Mouse (Mus musculus) brown adipose tissue, adult 24 weeks (tissue): ENCODE results near the gene Zfp687. TPM values are rescaled to one million over a fixed set of nuclear protein-coding genes. Genes with fewer than 3 reads are reported as not detected.

Experiments
- H3K27ac ChIP-seq: fragments of 200-500 bp; replicated peaks from 2 replicates; pipeline ENCODE4 v1.5.1; 2012; ENCODE audit warnings: low read depth, mild to moderate bottlenecking, low read length
- H3K4me1 ChIP-seq: fragments of 200-500 bp; 2 replicates; pipeline ENCODE4 v1.6.1; 2012; ENCODE audit warnings: low read length, mixed read lengths; ENCODE audit not compliant: control insufficient read depth, insufficient read depth, insufficient read length
- H3K4me3 ChIP-seq: fragments of 200-500 bp; 2 replicates; pipeline ENCODE4 v1.5.1; 2012; ENCODE audit warnings: low read depth, mild to moderate bottlenecking, low read length, moderate library complexity; ENCODE audit not compliant: insufficient read depth
- polyA plus RNA-seq: library from polyadenylated mRNA; stranded (reverse); fragments of >200 nt; gene quantifications from 2 replicates; pipeline ENCODE4 v1.2.4, GENCODE M21; 2012; ENCODE audit not compliant: missing spikeins, insufficient read depth, insufficient read length

Zfp687 gene
- polyA plus RNA-seq, 1 experiment, result 6.1 TPM

GRCm38 (mm10) chr3:94959871-94960270 lies 55.4 kb downstream of the Zfp687 start:
- no peaks in the 10 kb centered on the region for H3K4me1 ChIP-seq
- H3K27ac ChIP-seq, result no peak overlapping the region
- no peak overlapping the region for H3K4me3 ChIP-seq

GRCm38 (mm10) chr3:94958295-94958694 lies 57.0 kb downstream of the Zfp687 start:
- no peak overlapping the region for H3K27ac ChIP-seq
- H3K4me3 ChIP-seq, result no peak overlapping the region
- H3K4me1 ChIP-seq, result no peaks in the 10 kb centered on the region

Other genes starting within 250 kb of the Zfp687 start
- gene Cgn, start 229.0 kb downstream of the Zfp687 start, polyA plus RNA-seq, result not detected in 2 replicates
- gene Pogz, start 177.9 kb downstream of the Zfp687 start, polyA plus RNA-seq, result 4.9 and 7.7 TPM in 2 replicates
- 311 and 370 TPM in 2 replicates for gene Psmb4, start 128.5 kb downstream of the Zfp687 start, polyA plus RNA-seq
- gene Selenbp1, start 82.4 kb downstream of the Zfp687 start, polyA plus RNA-seq, result 51.0 and 61.7 TPM in 2 replicates
- 4.0 and 6.3 TPM in 2 replicates for gene Rfx5, start 61.4 kb downstream of the Zfp687 start, polyA plus RNA-seq
- gene Pi4kb, start 40.7 kb downstream of the Zfp687 start, polyA plus RNA-seq, result 16.6 and 17.7 TPM in 2 replicates
- 168 and 202 TPM in 2 replicates for gene Psmd4, start 27.2 kb upstream of the Zfp687 start, polyA plus RNA-seq
- 12.7 and 14.5 TPM in 2 replicates for gene Pip5k1a, start 91.5 kb upstream of the Zfp687 start, polyA plus RNA-seq
- gene Vps72, start 95.6 kb upstream of the Zfp687 start, polyA plus RNA-seq, result 18.8 and 26.2 TPM in 2 replicates
- 7.3 and 12.4 TPM in 2 replicates for gene Tmod4, start 109.0 kb upstream of the Zfp687 start, polyA plus RNA-seq
- 34.7 and 62.1 TPM in 2 replicates for gene Scnm1, start 118.6 kb upstream of the Zfp687 start, polyA plus RNA-seq
- 7.3 and 7.6 TPM in 2 replicates for gene Lysmd1, start 118.6 kb upstream of the Zfp687 start, polyA plus RNA-seq
- 2.7 and 2.8 TPM in 2 replicates for gene Tnfaip8l2, start 126.9 kb upstream of the Zfp687 start, polyA plus RNA-seq
- 1.5 and 2.6 TPM in 2 replicates for gene Sema6c, start 145.0 kb upstream of the Zfp687 start, polyA plus RNA-seq
- gene Gabpb2, start 202.5 kb upstream of the Zfp687 start, polyA plus RNA-seq, result 11.3 and 12.2 TPM in 2 replicates
- gene Cdc42se1, start 213.3 kb upstream of the Zfp687 start, polyA plus RNA-seq, result 23.3 and 29.2 TPM in 2 replicates
- gene Mllt11, start 216.7 kb upstream of the Zfp687 start, polyA plus RNA-seq, result 3.5 and 7.0 TPM in 2 replicates
- not detected in 2 replicates for gene Gm128, start 226.2 kb upstream of the Zfp687 start, polyA plus RNA-seq
- gene Bnipl, start 235.7 kb upstream of the Zfp687 start, polyA plus RNA-seq, result not detected in 2 replicates